Mouse (Mus musculus): Measurements from ENCODE around the gene Ednrb.

Ednrb gene

DNA sequence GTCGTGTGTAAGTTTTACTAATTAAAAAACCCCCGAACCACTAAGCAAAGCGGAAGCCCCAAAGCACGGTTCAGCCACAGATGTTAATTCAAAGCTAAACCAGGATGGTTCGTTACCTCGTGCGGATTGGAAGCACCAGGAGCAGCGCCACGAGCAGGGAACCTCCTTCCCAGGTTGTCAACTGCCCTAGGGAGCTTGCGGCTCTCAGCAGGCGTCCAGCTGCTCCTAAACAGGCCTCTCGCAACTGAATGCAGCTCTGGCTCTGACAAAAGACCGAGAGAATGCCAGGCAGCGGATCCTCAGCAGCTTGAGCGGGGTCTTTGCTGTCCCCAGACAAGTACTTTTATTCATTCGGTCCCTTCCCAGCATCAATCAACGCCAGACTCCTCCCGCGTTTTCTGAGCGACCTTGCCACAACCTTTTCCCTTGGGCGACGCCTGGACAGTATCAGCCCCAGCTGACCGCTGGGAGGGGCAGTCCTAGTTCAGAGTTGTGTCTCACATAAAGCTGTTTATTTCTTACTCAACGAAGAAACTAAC is at the start of gene Ednrb:
TSS of gene Ednrb (minus strand) at position 392 of the 539 bp plus-strand sequence.
- peak; percentile 39 for DNase-seq (ENCODE audit: low spot score)

DNA sequence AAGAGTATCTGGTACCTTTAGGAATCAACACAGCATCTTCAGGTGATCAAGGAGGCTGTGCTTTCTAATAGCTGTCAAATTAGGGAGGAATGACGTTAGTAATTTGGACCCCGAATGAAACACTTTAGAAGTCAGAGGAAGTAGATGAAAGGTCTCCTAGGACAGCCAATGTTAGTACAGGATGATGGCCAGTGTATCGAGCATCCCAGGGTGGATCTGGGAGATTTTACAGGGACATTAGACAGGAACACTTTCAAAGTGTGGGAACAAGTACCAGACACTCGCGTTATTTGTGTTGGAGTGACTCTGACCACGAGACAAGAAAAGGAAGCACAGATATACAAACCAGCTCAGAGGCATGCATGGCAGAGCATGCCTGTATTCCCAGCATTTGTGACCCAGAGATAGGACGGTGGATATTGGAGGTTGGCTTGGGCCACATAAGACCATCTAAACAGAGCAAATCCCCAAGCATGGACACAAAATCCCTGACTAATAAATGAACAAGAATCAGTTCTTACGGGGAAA is 48.3 kb upstream of the Ednrb start:
- no peak for DNase-seq (ENCODE audit: low spot score)

DNA sequence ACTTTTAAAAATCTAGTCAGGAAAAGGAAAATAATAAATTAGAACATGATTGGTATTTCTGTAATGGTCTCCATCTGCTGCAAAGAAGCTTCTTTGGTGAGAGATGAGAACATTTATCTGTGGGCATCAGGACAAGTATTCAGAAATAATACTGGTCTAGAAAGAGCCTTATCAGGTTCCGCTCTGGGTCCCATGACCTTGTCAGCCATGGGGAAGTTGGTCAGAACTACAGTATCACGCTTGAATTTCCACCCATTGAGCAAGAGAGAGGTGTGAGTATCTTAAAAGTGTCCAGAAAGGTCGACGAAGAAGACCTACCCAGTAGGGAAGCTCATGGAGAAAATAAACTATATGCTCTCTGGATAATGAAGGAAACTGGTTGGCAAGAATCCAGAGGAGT is 46.6 kb upstream of the Ednrb start:
- DNase-seq (ENCODE audit: low spot score) = no peak

DNA sequence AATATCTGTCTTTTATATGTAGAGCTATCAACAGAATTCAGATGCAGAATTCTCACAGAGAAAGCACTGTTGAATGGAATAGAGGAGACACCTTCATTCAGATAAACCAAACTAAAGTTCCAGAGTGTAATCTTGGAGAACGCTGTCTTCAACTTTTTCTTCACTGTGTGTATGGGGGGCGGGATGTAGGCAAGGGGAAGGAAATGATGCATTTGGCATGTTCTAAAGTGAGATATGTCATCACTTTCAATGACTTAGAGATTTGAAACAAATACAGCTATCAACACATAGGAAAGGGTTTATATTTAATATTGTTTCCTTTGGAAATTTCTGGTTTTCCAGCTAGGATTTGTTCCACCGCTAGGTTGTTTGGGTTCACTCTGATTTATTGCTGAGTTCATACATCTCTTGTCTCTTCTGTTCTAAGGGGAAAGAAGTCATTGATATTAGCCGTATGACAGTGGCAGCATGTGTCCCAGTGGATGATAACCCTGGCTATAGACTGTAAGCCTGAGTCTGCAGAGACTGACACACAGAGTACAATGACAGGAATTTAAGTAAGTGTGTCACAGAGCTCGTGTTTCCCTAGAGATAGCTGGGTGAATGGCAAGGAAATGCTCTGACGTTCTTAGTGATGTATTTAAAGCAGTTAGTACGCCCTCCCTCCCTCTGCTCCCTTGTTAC is 40.8 kb upstream of the Ednrb start:
- no peak for DNase-seq (ENCODE audit: low spot score)

DNA sequence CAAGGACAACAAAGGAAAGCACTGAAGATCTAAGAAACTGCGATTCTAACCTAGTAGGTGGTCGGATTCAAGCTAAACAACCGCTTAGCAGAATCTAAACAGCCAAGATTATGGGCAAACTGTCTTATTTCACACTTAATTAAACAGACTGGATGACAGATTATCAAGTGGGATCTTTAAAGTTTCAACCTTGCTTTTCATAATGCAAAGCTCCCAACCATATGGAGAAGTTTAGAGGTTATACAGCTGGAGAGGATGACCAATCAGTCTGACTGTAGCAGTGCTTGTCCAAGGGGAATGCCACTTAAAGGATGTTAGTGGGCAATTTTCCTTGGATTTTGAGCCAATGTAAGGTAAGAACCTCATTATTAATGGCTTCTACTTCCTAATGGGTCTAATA is 38.7 kb upstream of the Ednrb start:
- no peak for DNase-seq (ENCODE audit: low spot score)

DNA sequence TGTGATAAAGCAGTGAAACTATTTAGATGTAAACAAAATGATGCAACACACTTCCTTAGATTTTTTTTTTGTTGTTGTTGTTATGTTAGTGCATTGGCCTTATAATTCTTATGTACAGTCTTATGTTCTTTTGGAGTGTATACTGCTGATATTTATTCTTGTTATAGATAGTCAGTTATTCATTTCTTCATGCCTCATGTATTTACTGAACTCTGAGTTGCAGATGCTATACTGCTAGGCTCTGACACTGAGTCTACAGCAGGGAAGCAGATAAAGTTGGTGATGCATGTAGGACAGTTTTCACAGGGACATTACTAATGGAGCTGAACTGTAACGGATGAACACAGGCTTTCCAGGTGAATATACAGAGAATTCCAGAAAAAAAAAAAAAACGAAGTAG is 32.9 kb upstream of the Ednrb start:
- no peak for DNase-seq (ENCODE audit: low spot score)

DNA sequence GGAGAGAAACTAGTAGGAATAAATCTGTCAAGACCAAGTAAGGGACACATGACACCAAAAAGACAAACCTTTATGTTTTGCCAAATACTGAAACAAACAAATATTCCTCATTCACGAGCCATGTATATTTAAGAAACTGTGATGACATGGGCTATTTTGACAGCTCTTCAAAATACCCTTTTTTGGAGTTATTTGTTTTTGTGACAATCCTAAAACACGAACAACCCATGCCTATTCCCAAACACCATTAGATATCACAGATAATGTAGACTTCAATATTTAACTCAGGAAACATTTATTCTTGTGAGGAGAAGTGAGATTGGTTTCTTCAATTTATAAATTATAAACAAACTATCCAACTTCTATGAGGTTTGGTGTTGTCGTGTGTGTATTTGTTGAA is 32.4 kb upstream of the Ednrb start:
- DNase-seq (ENCODE audit: low spot score) = no peak

DNA sequence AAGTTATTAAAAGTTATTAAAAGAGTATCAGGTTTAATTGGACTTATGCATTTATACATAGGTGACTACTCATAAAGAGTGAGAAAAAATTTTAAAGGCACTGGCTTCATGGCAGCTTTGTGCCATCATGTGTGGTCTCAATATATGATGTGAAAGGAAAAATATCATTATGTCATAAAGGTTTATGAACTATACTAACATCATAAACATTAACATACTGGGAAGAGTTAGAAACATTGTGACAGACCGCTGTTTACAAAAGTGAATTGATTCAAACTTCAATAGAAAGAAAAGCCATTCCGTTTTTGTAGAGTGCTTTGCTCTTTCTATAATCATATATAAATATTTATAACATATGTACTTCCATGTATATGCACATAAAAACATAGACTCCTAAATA is 22.4 kb upstream of the Ednrb start:
- no peak for DNase-seq (ENCODE audit: low spot score)

GRCm38 (mm10) chr14:103865226-103865625 is 21.0 kb upstream of the Ednrb start:
- DNase-seq (ENCODE audit: low spot score) = no peak

DNA sequence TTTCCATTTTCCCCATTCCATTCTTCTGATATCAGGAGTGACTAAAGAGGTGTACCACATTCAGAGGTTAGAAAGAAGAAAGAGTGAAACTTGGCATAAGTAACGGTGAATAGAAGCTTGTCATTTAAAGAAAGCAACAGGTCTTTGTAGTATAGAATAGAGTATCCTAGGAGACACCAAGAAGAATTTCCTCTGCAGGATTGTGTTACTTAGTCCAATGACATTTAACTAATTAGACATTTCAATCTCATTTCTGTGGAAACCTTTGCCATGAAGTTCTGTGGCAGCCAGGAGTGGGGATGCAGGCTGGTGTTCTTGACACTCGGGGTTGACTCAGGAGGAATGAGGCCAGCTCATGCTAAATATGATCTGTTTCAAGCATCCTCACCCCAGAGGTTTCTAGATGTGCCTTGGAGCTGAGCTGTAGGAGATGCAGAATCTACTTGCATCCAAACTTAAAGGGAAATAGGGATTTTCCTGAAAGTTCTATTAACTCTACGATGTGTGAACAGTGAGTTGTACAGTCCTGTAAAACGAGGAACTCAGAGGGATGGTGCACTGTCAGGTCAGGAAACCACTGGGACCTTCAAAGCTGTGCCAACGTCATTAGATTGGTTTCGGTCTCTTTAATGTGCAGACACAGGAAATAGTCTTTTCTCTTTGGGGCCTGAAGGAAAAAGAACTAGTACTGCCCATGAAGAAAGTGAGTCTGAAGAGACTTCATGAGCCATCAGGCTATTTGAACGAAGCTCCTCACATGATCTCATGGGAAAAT is 6.1 kb upstream of the Ednrb start:
- no peak for DNase-seq (ENCODE audit: low spot score)

- DNase-seq (ENCODE audit: low spot score) = no peak
Measured at GRCm38 (mm10) chr14:103845716-103846115, 1.5 kb upstream of the Ednrb start.

GRCm38 (mm10) chr14:103844944-103845343 is 742 bp upstream of the Ednrb start:
- DNase-seq (ENCODE audit: low spot score) = no peak

DNA sequence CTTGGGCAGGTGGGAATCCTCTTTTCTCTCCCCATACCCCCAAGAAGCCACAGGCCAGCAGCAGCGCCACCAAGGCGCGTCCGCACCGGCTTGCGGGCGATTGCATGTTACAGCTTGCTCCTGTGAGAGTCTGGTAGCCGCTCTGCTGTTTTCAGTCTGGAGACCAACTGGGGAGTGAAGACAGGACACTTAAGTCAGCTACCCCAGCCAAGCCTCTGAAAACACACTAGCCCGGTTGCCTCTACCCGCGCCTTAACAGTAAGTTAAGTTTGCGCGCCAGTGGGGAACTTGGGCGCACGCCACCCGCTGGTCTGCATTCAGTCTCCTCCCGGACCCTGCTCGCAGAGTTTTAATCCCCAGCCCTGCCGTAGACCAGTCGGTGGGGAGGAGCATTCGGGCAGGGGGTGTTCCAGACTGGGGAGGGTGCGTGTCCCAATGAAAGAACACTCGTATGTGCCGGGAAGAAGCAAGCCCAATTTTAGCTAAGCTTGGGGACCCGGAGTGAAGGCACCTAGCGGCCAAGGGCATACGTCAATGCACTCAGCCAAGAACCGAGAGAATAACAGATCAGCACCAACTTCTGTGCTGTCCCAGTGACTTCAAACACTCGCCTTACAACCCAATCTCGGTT is 716 bp downstream of the Ednrb start:
- DNase-seq (ENCODE audit: low spot score) = peak; percentile 56

GRCm38 (mm10) chr14:103842896-103843295 is 1.3 kb downstream of the Ednrb start:
- peak; percentile 42 for DNase-seq (ENCODE audit: low spot score)

GRCm38 (mm10) chr14:103840436-103840835 is 3.8 kb downstream of the Ednrb start:
- no peak for DNase-seq (ENCODE audit: low spot score)

- no peak for DNase-seq (ENCODE audit: low spot score)
Measured at GRCm38 (mm10) chr14:103838887-103839286, 5.3 kb downstream of the Ednrb start.

DNA sequence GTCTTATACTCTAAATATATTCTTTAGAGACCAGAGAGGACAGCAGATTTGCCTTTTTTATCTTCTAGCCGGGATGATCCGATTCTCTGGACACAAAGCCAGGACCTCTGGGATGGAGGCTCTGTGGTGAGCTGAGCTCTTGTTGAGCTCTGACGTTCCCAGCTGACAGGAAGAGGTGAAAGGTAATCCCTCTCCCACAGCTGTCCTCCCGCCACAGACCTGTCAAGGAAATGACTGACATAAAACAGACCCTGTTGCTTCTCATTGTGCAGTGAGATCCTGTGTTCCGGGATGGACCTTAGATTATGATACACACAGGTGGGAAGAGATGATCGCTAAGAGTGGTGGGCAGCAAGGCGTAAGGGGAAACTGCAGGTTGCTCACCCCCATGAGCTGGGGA is 9.6 kb downstream of the Ednrb start:
- no peak for DNase-seq (ENCODE audit: low spot score)

DNA sequence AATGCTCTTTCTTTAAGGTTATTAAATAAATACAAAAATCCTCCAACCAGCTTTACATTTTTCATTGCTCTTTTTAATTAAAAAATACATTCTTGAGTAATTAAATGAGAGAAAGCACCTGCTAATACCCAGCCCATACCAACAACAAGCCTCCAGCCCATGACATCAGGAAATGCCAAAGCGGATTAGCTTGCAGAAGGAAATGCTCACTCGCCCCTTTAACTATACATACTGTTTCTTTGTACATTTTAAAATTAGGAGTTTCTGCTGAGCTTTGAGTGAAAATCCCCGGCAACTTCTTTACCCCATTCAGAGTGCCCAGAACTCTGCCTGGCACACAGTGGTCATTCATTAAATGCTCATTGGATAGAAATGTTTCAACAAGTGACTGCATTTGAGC is 10.1 kb downstream of the Ednrb start:
- DNase-seq (ENCODE audit: low spot score) = no peak

DNA sequence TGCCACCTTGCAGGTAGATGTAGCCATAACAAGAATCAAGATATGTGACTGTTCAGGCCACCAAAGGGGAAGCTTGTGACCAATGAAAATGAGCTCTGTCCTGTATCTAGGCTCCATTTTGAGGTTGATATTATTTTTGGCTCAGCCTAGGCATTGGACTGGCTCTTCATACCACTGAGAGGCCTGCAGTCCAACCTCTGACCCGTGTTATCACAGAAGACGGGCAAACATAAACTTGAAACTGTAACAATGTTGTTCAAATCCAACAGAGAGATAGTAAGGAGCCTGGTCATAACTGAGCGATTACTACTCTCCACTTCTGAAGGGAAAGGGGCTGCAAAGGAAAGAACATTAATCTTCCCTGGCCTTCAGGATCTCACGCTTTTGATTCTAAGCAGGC is 11.7 kb downstream of the Ednrb start:
- DNase-seq (ENCODE audit: low spot score) = no peak

DNA sequence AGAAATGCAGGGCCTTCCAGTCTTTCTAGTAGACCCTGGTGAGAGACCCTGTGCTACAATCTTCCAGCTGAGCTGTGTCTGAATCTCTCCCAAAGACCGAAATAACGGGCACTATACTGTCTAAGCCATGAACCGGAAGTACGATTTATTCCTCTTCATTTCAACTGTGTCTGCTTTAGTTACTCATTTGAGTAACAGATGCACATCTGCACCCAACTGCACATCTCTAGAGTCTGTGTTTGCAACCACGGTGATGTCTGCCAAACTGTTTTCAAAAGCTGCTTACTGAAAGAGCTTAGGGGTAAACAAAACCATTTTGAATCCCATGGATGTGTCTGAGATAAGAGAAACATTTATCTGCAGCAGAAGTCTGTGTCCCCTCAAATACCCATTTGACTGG is 13.2 kb downstream of the Ednrb start:
- no peak for DNase-seq (ENCODE audit: low spot score)

DNA sequence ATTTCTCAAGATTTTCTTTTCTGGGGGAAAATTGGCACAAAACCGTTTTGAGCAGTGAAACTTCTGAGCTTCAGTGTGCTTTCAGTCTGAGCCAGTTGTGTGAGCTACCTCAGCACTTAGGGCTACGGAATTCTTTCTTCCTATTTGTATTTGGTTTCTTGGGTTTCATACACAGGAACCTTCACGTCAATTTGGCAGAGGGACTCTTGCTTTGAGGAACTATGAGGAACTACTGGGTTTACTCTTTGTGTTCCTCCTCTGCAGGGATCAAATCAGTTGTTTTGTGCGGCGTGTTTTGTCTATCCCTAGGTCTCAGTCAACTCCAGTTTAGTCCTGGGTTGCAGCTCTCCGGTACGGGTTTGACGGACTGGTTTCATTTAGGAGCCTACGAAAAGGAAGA is 17.9 kb downstream of the Ednrb start:
- DNase-seq (ENCODE audit: low spot score) = no peak

DNA sequence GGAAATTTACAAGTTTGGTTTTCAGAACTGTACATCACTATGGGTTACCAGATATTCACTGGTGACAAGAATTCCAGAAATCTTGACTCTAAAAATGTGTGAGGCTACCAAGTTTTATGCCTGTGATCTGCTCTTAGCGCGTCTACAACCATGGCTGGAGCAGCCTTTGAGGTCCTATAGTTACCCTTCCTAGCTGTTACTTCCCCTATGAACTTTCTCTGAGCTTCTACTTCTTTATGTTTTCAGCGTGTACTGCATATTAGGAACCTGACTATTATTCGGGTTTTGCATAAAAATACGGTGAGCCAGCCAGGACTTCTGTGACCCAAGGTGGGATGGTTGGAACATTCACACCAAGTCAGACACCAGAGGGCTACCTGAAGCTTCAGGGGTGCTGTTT is 18.3 kb downstream of the Ednrb start:
- no peak for DNase-seq (ENCODE audit: low spot score)

DNA sequence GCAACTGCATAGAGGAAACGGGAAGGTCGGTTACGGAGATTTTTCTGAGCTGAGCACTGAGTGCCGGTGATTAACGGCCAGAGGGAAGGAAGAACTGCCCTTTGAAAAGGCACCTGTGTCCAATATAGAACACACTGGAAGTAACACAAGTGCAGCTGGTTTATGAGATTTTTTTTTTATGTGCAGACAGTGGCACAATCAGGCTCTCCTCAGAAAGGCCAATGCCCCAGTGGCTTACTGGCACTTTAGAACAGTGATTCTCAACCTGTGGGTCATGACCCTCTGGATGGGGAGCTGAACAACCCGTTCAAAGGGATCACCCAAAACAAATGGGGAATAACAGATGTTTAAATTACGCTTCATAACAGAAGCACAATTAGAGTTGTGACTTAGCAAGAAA is 20.7 kb downstream of the Ednrb start:
- DNase-seq (ENCODE audit: low spot score) = no peak
